Mouse (Mus musculus): ENCODE measurements at regions not wholly inside any gene's neighbourhood (a gene's known extent, or its start where the extent isn't known, plus 50 kb on each side); places are given as distances from the start of the nearest gene placed in this dataset.

DNA sequence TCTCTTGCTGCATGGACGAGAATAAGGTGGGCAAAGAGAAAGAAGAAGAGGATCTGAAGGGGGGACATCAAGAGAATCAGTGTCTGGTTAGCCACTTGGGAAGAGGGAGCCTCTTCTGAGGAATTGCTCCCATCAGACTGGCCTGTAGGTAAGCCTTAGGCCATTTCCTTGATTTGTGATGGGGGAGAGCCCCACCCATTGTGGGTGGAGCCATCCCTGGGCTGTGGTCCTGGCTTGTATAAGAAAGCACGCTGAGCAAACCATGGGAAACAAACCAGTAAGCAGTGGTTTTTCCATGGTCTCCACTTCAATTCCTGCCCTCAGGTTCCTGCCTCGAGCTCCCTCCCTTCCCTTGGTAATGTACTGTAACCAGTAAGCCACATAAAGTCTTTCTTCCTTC lies 57.7 kb upstream of the Sez6l start:
- DNase-seq (ENCODE audit: extremely low spot score, low spot score), result no peak

DNA sequence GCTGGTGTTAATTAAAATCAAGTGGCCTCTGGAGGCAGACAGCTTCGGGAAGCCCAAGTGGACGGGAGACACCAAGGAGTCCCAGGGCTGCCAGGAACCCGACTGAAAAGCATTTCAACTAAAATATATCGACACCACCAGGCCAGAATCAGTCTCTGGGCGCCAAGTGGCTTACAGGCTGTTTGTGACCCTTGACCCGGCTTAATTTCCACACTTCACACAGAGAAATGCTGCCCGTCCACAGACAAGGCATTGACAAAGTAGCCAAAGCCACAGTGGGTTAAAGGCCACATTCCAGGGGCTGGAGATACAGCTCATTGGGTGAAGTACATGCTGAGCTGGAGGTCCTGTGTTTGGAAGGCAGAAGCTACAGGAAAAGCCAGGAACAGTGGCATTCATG lies 54.8 kb upstream of the Sez6l start:
- DNase-seq (ENCODE audit: extremely low spot score, low spot score), result peak; percentile 56

DNA sequence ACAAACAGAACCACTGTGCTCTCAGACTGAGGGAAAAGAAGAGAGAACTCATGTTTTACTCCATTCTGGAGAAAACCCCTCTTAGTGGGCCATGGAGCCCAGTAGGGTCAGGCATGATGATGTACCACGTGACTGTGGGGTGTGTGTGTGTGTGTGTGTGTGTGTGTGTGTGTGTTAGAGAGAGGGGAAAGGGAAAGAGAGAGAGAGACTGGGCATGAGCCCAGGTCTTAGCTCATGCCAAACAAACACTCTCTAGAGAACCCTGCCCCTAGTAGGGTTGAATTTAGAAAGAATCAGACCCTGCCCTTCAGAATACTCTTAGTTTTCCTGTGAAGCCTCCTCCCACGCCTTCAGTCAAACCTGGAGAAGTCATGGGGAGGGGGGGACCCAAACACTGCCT lies 52.7 kb upstream of the Sez6l start:
- DNase-seq (ENCODE audit: extremely low spot score, low spot score), result no peak

DNA sequence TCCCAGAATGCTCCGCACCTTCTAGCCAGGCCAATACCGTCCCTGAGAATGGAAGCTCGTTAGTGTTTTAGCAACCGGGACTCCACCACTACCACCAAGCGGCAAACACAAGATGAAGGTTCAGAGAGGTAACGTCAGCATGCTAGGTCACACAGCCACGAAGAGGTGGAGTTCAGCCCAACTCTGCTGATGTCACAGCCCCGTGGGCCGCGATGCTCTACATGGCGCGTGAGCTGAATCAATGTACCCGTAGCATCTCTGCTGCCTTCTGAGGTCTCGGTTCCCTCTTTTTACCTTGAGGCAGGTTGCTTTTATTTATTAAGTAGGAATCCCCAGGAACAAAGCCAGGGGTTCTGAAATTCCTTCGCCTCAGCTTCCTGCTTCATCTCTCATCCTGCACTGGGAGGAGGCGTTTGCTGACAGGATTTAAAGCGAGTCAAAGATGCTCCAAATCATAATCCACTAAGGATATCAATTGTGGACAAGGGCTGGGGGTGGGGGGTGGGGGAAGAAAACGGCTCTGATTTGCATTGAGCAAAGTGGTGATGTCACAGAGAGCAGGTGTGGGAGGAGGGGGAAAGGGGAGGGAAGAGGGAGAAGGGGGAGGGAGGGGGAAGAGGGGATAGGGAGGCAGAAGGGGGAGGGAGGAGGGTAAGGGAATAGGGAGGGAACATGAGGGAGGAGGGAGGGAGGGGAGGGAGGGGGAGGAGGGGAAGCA lies 51.2 kb upstream of the Sez6l start:
- no peak for DNase-seq (ENCODE audit: extremely low spot score, low spot score)

DNA sequence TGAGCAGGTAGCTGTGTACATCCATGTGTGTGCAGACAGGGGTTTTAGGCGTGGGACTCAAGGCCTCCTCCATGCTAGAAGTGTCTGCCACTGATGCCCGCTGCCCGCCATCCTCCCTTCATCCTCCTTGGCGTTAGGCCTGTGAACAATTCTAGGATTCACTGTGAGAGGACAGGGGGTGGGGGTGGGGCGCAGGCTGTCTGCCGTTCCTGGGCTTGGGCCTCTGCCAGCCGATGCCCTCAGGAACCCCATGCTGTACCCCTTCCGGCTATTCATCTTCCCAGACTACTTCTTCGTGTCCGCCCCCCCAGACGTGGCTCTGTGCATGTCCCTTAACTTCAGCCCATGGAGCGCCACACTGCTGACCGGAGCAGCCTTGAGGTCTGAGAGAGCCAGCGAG lies 50.3 kb upstream of the Sez6l start:
- no peak for DNase-seq (ENCODE audit: extremely low spot score, low spot score)
